Mouse (Mus musculus): ENCODE measurements around the gene Tmem198.

The Tmem198 gene

DNA sequence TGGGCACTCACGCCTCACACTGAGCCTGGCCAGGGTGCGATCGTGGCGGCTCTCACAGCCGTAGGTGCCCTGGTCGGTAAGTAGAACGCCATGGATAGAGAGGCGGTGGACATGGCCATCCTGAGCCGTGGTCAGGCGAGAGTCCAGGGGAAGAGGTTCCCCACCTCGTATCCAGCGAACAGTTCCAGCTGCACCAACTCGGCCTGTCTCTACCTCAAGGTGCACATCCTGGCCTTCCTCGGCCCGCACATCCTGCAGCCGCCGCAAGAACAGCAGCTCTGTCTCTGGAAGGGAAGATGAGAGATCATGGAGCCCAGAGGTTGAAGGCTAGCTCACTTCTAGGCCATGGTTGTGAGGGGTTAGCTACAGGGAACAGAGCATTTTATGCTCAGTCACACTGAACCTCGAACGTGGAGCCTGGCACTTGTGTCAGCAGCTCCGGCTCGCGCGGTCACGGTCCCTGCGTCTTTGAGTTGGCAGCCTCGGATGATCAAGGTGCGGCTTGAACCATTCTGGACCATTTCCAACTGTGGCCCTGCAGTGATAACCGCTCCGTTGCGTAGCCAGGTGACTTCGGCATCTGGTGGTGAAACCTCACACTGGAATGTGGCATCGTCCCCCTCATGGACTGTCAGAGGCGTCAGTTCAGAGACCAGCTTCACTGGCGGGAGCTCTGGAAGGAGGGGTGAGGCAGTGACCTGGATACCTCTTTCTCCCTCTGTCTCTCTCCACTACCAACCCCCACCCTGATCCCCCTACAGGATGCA lies 11.6 kb downstream of the Tmem198 start:
- DNase-seq, result no peak

DNA sequence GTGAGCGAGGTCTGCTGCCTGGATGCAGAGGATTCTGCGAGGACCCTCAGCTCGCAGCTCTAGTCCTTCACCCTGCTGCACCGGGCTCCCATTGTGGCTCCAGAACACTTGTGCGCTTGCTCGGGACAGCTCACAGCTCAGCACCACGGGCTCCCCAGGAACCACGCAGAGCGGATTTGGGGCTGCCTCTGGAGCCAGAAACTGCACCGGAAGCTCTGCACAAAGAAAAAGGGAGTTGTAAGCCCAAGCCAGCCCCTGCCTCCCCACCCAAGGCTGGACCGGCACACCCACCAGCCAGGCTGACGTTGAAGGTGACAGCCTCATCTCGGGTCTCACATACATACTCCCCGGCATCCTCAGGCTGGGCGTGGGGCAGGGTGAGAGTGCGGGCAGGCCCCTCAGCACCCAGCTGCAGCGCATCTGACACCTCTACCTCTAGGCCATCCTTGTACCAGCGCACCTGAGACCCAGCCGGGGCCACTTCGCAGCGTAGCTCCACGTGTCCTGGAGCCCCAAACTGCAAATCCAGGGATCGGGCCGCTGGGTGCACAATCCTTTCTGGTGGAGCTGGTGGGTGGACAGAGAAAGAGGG lies 13.3 kb downstream of the Tmem198 start:
- DNase-seq, result no peak

DNA sequence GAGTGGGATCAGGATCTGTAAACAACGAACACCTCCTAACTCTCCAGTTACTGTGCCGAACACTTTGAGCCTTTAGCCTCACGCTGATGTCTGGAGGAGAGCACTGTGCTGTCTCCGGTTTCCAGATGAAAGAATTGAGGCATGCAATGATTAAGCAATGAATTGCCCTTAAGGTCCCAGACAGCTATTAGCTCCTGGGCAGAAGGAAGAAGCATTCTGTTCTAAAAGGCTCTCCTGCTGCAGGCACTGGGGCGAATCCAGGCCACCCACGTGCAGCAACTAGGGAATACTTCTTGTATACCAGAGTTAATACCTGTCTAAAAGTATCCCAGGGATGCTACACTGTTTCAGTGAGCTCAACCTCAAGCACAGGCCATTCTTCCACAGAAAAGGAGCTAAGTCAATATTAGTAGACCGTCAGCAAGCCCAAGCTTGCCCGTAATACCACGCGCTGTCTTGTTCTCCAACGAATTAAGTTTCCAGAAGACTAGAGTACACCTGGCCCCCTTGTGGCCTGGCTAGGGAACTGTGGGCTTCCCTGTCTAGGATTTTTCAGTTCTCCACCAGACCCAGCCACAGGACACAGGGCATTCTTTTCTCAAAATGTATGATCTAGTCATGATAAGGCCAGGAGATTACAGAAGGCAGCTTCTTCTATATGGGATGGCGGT lies 15.7 kb downstream of the Tmem198 start:
- no peak for DNase-seq

DNA sequence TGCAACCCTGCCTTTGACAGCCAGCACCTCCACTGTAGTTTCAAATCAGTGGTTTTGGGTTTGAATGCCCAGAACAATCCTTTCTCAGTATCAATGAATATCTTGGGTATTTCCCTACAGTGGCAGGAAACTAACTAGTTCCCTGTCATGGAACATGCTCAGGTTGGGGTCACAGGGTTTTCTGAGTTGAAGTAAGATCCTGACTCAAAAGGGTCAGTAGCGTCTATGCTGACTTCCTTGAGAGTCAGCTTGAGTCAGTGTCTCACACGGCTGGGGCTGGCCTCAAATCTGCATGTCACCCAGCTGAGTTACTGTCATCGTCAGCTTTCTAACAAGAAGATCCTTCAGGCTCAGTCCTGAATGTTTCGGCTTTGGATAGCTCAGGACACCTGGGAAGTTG lies 19.6 kb downstream of the Tmem198 start:
- no peak for DNase-seq

DNA sequence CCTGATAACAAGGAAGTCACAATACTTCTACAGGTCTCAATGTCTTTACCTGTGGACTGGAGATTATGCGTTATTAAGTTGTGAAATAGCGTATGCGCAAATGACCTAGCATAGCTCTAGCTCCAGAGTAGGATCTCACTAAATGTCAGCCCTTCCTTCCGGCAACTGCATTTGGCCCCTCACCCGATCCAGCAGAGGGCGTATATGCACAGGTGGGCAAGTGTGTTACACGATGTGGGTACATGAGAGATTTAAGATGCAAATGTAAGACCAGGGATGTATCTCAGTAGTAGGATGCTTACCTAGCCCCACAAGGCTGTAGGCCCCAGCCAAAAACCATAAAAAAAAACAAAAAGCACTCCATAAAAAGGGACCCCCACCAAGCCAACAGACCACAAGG lies 20.1 kb downstream of the Tmem198 start:
- no peak for DNase-seq

DNA sequence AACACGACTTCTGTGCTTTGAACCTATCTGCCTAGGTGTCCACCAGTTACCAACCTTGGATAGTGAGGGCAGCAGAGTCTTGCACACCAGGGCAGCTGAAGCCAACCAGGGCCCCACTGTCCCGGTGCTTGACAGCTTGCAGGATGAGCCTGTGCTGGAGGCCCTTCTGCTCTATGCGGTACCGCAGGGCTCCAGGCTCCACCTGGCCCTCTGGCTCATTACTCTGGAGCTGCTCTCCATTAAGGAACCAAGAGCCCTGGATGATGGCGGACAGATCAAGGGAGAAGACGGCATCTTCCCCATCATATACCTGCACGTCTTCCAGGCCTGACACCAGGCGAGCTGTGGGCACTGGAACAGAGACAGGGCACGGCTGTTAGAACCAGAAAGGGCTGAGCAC lies 22.6 kb downstream of the Tmem198 start:
- no peak for DNase-seq

DNA sequence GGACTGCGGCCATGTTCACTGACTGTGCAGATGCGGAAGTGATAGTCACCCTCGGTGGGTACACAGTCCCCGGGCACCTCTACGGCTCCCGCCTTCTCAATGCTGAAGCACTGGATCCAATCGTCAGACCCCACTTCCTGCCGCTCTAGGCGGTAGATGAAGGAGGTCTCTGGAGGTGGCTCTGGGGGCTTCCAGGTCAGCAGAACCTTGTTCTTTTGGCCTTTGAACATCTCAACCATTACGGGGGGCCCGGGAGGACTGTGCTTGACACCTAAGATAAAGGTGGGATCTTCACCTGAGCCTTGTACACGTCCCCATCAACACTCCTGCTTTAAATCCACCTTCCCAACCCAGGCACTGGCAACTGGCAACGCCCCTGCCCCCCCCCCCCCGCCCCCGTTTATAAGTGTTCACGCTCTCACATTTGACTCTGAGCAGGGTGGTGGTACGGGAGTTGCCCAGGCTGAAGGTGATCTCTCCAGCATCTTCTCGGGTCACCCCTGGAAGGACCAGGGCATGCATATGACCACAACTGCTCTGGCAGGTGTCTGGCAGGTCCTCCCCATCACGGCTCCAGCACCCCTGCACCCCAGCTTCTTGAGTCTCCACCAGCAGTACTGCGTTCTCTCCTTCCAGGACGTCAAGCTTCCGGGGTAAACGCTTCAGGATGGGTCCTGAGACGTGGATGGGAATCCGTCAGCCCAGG lies 23.8 kb downstream of the Tmem198 start:
- DNase-seq, result no peak

DNA sequence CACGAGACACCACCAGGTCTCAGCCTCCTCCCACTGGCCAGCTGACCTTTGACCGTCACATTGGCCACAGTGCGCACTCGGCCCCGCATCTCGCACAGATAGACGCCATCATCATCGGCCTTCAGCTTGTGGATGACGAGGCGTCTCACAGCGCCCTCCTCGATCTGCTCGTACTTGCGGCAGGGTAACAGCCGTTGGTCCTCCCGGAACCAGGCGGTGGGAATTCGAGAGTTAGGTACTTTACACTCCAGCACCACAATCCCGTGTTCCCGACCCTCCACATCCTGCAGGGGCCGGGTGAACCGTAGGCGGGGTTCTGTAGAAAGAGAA lies 24.3 kb downstream of the Tmem198 start:
- no peak for DNase-seq

DNA sequence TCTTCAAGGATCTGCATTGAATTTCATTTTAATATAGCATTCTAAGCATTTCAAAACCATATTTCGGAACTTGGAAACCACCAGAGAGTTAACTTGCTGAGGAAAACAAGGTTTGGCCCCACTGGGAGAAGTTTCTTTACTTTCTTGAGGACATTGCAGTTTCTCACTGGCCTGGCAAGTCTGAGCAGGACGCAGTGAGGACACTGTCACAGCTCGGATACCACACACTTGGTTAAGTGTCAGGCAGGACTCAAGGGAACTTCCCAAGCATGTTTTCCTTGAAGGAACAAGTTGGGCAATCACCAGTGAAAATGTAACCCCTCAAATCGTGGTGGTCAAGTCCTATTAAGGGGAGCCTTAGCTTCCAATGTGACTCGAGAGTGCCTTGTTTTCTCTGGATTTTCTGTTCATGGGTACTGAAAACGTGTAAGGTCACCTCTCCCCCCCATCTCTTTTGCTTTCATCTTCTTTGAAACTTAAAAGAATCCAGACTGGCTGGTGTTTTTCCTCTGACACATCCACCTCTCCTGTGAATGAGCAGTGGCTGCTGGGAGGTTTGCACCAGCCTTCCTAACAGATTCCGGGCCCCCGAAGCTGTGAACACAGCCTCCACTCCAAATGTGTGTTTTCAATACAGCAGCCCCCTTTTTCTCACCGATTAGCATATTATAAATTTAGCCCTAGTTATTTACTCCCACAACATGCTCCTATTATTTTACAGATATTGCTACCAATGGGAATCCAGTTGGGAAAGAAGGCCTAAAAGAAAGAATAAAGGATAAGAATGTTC lies 25.1 kb downstream of the Tmem198 start:
- no peak for DNase-seq

DNA sequence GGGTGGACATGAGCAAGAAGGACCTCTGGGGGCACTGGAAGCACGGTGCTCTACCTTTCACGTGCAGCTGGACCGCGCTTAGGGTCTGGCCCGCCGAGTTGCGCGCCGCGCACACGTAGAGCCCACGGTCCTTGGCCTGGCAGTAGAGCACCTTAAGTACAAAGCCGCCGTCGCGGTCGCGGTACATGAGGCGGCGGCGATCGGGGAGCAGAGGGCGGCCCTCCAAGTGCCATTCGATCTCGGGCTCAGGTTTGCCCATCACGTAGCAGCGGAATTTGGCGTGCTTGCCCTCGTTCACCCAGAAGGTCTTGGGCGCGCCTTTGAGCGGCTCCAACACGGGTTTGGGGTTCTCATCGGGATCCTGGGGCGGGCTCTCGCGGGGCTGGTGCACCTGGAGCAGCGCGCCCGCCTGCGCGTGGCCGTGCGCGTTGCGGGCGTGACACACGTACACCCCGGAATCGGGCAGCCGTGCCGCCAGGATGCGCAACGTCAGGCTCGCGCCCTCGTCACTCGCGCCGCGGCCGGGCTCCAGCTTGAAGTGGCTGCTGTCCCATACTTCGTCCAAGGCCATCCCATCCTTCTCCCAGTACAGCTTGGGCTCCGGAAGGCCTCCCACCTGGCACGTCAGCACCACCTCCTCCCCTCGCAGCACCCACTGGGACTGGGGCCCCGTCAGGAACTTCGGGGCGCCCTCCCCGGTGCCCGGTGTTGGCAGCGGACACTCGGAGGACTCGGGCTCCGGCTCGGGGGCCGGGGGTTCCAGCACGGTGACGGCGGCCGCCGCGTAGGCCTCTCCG lies 26.0 kb downstream of the Tmem198 start:
- no peak for DNase-seq

DNA sequence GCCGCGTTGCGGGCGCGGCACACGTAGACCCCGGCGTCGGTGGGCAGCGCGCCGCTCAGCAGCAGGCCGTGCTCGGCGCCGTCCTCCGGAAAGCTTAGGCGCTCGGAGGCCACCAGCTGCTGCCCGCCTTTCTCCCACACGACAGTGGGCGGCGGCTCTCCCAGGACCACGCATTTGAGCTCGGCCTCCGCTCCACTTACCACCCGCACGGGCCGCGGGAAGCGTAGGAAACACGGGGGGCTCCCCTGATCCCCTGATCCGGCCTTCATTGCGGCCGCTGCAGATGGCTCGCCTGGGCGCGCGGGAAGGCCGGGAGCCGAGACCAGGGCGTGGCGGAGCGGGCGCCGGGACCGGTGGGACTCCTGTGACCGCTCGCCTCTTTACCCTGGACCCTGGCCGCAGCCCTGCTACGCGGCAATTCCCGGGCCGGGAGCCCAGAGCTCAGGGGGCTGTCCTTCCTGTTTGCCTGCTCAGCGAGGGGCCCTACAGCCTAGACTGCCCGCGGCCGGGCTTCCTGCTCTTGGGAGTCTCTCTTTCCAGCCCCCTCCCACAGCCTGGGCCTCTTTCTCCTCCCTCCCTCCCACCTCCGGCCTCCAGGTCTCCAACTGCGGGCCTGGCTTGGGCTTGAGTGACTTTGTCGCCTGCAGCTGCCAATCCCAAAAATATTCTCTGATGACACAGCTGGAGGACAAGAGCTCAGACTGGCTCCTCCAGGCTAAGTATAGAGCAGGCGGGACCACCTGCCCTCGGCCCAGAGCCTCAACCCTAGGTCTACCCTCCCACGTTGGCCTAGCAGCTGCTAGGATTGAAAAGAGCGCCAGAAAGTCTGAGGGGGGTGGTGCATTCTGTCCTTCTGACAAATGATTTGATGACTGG lies 26.9 kb downstream of the Tmem198 start, which contains the start of gene Obsl1:
Gene Obsl1 (minus strand): TSS at position 497 of the 876 bp plus-strand sequence.
- DNase-seq, result no peak

DNA sequence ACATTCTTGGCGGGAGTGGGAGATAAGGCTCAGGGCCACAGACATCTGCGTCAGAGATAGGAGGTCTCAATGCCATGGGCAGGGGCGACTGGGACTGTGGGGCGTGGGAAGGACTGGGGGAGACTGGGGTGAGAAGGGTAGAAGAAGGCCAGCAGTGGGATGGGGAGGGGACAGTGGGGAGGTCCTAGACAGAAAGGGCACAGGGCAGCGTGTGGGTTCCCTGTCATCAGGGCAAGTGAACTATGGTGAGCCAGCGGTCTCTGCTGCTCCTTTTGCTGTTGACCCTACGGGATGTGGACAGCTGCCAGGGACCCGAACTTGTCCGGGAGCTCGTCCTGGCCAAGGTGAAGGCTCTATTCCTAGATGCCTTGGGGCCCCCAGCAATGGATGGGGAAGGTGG lies 27.7 kb downstream of the Tmem198 start, which contains the start of gene Inha:
Gene Inha (plus strand): TSS at position 72 of the 400 bp plus-strand sequence.
- no peak for DNase-seq

DNA sequence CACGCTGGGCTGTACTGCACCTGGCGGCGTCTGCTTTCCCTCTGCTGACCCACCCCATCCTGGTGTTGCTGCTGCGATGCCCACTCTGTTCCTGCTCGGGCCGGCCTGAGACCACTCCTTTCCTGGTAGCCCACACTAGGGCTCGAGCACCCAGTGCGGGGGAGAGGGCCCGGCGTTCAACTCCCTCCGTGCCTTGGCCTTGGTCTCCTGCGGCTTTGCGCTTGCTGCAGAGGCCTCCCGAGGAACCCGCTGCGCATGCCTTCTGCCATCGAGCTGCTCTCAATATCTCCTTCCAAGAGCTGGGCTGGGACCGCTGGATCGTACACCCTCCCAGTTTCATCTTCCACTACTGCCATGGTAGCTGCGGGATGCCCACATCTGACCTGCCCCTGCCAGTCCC lies 30.3 kb downstream of the Tmem198 start:
- no peak for DNase-seq

DNA sequence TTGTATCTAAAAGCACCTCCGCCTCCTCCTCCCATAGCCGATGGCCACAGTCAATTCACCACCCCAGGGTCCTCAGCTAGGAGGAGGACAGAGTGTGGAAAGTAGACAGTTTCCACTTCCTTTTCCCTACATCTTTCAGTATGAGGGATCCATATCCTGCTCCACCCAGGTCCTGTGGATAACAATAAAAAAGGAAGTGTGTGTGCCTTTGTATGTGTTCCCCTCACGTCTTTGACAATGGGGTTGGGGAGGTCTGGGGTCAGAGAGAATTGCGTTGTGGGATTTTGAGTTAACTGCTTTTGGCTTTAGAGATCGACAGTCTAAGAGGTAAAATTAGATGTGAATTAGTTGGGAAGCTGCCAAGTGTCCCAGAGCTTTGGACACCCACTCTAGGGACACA lies 30.8 kb downstream of the Tmem198 start:
- no peak for DNase-seq

DNA sequence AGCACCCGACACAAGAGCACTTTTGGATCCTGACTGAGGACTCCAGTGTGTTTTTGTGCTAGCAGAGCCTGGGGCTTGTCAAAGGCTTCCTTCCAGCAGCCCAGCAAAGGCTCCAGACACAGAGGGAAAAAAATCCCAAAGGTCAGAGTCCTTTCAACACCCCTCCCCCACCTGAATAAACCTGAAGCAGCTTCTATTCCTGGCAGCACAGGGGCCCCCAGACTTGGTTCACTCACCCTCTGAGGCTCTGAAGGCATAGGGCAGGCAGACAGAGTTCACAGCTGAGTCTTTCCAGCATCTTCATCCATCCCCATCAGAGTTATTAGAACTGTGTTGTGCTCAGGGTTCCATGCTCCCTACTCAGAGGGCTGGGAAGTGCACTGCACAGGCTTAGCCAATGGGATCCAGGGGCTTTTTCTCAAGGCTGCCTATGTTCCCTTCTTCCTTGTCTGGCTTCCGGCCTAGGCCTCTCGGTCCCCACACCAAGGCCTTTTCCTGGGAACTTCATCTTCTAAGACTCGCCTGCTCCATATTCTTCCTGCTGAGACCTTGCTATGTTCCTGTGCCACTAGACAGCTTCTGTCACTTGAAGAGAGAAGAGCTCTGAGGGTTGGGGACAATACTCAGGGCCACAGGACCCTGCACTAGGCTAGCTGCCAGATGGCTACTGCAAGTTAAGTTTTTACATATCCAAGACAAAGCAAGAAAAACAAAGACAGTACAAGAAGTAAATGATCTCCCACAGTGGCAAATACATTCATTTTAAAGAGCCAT lies 32.3 kb downstream of the Tmem198 start:
- DNase-seq, result no peak

DNA sequence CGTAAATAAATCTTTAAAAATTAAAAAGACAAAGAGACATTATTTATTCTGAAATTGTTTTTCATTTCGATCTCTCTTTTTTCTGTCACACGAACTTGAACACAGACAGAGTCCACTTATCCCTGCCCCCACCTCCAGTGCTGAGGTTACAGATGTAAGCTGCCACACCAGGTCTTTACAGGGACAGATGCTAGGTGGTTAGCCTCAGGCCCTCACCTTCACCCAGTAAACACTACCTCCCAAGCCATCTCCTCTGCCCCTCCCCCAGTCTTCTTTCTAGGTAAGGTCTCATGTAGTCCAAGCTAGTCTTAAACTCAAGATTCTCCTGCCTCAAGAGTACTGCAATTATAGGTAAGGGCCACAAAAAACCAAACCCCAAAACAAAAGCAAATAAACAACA lies 33.2 kb downstream of the Tmem198 start:
- no peak for DNase-seq

DNA sequence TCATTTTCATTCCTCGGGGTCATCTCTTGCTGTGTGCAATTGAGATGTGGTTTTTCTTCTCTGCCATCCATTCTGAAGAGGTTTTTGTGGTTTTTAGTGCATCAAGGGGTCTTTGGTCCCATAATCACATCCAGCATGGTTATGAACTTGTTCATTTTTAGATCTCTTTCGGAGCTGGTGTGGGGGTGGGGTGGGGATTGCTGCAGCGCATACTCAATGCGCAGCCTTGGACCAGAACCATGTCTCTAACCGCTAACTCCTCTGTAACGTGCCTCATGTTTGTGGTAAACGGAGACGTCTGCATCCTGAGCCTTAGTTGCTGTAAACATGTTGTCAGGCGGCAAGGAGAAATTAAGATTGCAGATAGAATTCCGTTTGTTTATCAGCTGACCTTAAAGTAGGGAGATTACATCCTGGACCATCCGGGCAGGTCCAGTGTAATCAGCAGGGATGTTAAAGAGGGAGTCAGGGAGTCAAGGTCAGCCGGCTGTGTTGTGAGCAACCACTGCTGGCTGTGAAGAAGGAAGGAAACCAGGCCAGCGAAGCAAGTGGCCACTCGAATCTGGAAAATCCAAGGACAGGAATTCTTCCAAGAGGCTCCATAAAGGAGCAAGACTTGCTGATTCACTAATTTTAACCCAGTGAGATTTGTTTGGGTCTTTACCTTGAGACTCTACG lies 37.5 kb downstream of the Tmem198 start:
- DNase-seq, result no peak

DNA sequence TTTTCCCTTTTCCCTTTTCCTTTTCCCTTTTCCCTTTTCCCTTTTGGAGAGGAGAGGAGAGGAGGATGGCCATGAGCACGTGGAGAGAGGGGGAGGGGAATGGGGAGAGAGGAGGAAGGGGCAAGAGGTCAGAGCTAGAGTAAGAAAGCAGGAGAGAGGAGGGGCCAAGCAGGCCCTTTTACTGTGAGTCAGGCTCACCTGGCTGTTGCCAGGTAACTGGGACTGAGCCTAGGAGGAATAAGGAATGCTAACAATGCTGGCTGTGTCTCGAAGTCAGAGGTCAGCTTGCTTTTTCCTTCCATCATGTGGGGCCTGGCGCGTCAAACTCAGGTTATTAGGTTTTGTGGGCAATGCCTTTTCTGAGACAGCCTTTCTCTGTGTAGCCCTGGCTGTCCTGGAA lies 38.7 kb downstream of the Tmem198 start:
- DNase-seq, result no peak

DNA sequence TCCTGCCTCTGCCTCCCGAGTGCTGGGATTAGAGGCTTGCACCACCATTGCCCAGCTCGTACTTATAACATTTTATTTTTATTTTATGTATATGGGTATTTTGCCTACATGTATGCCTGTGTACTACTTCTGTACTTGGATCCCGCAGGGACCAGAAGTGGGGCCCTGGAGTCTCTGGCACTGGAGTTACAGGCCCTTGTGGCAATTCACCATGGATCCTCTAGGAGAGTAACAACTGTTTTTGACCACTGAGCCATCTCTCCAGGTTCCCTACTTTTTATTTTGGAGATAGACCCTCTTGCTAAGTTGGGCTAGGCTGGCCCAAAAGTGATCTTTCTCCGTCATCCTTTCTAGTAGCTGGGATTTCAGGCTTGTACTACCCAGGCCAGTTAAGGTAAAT lies 39.1 kb downstream of the Tmem198 start:
- no peak for DNase-seq

Measured in spleen, adult 18-20 months (tissue).